Mouse (Mus musculus): ENCODE measurements around the gene Zfp704. TPM values are rescaled to one million over a fixed set of nuclear protein-coding genes. Genes with fewer than 3 reads are reported as not detected.
A peak's percentile ranks its signal among the peaks of the same experiment; 100 is the strongest.

Gene Zfp704
- total RNA-seq, 1 experiment from 2014 or later: 25.5 TPM

DNA sequence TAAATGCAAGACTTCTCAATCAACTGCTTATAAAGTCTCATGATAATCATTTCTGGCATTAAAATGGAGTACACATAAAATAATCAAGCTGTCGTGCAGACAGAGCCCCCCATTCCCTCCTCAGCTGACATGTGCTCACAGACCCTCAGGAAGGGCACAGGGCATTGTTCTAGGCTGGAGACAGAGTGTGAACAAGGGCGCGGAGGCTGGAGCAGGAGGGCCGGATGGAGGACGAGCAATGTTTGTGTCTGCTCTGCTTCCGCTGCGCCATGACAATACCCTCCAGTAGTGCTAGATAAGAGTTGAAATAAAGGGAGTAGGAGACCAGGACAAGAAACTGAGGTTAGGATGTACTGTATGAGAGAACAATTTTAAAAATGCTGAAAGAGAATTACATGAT is 46.3 kb downstream of the Zfp704 start:
- ATAC-seq (replicated peaks; ENCODE audit: low read depth, poor library complexity, severe bottlenecking): no peak

GRCm38 (mm10) chr3:9562649-9563328 is 47.1 kb downstream of the Zfp704 start:
- ATAC-seq (replicated peaks; ENCODE audit: low read depth, poor library complexity, severe bottlenecking): no peak

GRCm38 (mm10) chr3:9557778-9558560 is 51.9 kb downstream of the Zfp704 start:
- ATAC-seq (replicated peaks; ENCODE audit: low read depth, poor library complexity, severe bottlenecking): no peak

DNA sequence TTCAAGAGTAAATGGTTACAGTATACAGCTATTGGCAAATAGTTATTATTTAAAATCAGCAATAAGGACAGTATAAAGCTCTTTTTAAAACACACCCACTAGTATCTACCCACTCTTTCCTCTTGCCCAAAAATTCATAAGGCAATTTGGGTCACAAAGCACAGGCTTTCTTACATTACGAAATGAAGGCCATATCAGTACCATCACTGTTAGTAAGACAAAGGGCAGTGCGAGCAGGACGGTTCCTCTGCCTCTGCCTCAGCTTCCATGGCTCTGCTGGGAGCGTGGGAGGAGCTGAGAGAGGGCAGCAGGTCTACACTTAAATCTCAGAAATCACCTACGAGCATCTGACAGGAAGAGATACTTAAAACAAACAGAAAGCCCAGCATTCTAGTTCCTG is 53.7 kb downstream of the Zfp704 start:
- peak; percentile 36; the same call in 1 of the 2 replicates for ATAC-seq (replicated peaks; ENCODE audit: low read depth, poor library complexity, severe bottlenecking)

DNA sequence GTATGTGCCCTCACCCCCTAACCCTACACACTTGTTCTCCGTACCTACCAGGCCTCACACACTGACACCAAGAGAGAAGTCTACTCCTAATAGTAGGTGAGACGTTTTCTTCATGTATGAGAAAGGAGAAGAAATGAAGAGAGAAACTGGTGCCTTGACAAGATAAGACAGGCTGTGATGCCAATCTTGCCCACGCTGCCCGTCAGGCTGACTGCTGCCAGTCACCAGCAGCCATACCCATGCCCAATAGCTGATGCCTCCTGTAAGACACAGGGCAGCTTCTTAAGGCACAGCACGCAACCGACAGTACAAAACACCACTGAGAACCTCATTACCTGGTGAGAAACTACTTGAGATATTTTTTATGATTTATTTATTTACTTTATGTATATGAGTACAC is 55.0 kb downstream of the Zfp704 start:
- ATAC-seq (replicated peaks; ENCODE audit: low read depth, poor library complexity, severe bottlenecking): no peak; the same call in 1 of the 2 replicates

DNA sequence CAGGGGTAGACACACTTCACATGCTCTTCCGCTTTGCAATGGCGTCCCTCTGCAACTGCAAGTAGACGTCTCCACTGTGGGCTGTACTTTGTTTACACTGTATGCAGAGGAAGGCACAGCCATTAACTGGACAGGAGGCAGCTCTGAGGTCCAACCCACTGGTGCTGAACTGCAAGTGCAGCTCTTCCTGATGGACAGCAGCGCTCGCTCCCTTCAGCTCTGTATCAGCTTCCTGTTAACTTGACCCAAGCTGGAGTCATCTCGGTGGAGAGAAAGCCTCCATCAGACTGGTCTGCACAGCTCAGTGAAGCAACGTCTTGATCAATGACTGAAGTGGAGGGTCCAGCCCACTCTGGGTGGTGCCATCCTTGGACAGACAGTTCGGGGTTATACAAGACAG is 57.6 kb downstream of the Zfp704 start:
- ATAC-seq (replicated peaks; ENCODE audit: low read depth, poor library complexity, severe bottlenecking): no peak

DNA sequence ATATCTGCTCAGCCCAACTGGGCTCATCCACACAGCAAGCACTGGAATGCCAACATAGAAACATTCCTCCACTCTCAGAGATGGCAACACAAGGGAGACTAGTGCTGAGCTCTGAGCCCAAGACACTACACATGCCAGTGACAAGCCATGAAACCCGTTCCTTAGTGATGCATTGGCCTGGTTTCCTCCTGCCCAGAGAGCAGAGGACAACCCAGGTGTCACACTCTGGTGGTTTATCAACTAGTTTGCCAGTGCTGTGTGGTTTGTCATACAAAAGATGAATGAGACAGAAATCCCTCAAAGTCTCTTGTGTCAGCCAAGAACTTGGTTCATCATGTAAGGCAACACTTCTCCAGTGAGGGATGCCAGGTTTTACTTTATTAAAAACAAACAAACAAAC is 59.0 kb downstream of the Zfp704 start:
- ATAC-seq (replicated peaks; ENCODE audit: low read depth, poor library complexity, severe bottlenecking): no peak

DNA sequence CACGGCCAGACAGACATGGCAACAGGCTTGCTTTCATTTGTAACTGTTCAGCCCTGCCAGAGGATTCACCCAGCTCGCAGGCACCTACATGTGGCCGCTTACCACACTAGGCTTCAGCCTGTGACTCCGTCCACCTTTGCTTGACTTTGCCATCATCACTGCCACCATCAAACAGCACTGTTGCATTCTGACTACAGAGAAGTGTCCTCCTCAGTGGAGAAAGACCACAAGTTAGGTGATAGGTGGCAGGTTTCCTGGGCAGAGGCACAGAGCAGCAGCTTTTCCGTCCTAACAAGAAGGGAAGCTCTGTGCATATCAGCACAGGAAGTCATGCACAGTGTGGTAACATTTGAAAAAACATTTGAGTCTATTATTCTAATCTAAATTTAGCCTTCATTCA is 60.1 kb downstream of the Zfp704 start:
- ATAC-seq (replicated peaks; ENCODE audit: low read depth, poor library complexity, severe bottlenecking): peak; percentile 77

DNA sequence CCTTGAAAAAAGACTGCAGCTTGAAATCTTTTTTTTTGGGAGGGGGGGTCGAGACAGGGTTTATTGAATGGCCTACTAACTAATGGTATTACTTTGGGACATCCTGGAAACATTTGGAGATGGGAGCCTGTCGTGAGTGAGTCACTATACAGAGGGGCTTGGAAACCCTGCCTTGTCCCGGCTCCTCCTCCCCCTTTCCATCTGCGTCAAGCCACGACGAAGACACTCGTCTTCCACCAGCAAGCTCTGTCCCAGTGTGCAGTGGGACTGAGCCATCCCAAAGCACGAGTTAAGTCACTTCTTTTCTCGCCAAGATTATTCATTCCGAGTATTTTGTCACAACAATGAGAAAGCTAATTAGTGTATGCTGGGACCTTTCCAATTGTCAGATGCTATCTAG is 61.7 kb downstream of the Zfp704 start:
- ATAC-seq (replicated peaks; ENCODE audit: low read depth, poor library complexity, severe bottlenecking): no peak

DNA sequence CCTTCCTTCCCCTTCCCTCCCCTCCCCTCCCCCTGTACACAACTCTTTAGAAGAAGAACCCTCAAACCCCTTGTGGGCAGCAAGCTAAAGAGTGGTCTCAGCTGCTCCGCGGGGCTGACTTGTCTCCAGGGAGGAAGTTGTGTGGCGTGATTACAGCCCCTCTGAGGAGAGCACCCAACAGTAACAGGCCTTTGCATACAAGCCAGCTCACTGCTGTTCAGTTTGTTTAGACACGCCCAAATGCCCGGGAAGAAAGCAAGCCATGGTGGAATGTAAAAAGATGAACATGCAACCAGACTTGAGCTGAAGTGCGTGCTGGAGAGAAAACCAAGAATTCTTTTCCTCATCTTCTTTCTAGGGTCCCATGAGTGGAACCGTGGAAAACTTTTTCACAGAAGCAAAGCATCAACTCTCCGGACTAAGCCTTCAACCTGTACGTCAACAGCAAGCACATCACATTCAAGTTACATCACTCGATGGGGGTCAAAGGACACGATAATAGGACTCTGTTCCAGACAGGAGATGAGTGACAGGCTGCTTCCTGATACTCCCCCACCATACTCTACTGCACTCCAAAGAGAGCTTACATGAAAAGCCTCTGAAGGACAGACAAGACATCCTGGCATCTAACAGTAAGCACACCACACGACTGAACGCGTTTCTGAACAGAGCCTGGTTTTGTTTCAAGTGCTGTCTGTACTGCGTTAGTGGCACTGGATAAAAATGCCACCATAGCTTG is 62.8 kb downstream of the Zfp704 start:
- peak; percentile 61 for ATAC-seq (replicated peaks; ENCODE audit: low read depth, poor library complexity, severe bottlenecking)

DNA sequence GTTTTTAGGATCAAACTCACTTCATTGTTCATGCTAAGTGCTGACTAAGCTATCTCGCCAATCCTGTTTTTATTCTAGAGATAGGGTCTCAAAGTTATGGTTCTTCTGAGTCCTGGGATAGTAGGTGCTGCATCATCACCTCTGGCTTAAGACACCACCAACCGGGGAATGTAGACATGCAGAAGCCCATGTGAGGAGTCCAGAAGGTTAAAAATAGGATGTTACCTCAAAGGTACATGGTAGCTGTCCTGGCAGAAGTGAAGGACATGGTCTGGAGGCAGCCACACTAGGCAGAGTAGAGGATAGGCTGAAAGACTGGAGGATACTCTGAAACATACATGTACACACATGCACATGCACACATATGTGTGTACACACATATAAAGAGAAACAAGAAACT is 65.5 kb downstream of the Zfp704 start:
- no peak for ATAC-seq (replicated peaks; ENCODE audit: low read depth, poor library complexity, severe bottlenecking)

DNA sequence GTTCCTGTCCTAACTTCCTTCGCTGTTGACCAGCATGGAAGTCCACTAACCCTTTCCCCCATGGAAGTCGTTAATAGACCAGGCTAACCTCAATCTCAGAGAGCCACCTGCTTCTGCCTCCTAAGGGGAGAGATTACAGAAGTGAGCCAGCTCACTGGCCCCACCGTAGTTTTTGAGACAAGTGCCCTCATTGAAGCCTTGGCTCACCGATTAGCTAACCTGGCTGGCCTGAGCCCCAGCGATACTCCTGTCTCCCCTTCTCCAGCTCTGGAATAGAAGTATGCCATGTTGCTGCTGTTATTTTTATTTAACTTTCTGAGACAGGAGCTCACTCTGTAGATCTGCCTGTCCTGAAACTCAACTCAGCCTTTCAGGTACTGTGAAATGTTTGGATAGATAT is 66.0 kb downstream of the Zfp704 start:
- ATAC-seq (replicated peaks; ENCODE audit: low read depth, poor library complexity, severe bottlenecking): no peak

DNA sequence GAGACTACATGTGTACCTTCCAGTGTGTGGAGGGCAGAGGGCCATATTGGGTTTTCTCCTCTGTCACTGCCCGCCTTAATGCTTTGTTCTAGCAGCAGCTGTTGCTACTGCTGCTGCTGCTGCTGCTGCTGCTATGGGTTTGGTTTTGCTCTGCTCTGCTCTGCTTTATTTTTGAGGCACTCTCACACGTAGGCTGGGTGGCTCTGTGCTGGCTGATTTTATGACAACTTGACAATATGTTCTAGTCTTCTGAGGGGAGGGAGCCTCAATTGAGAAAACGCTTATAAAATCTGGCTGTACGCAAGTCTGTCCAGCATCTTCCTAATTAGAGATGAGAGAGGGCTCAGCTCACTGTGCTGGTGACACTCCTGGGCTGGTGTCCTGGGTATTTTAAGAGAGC is 66.4 kb downstream of the Zfp704 start:
- ATAC-seq (replicated peaks; ENCODE audit: low read depth, poor library complexity, severe bottlenecking): no peak

GRCm38 (mm10) chr3:9541561-9541960 is 68.3 kb downstream of the Zfp704 start:
- no peak for ATAC-seq (replicated peaks; ENCODE audit: low read depth, poor library complexity, severe bottlenecking)

- ATAC-seq (replicated peaks; ENCODE audit: low read depth, poor library complexity, severe bottlenecking): no peak
Observed at GRCm38 (mm10) chr3:9538510-9538909, 71.4 kb downstream of the Zfp704 start.

DNA sequence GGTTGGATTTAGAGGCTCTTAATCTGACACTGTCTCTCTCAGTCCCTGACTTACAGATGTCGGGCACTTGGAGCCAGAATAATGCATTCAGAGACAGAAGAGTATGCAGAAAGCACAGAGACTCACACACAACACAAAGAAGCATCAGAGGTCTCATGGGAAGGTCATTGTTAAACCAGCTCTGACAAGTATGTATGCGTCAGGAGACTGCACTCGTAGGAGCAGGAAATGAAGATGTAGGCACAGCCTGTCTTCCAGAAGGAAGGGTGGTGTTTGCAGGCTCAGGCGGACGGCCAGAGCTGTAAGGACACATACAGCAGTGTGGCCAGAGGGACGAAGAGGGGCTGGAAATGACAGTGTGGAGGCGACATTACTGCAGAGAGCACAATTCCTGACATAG is 72.0 kb downstream of the Zfp704 start:
- ATAC-seq (replicated peaks; ENCODE audit: low read depth, poor library complexity, severe bottlenecking): no peak

DNA sequence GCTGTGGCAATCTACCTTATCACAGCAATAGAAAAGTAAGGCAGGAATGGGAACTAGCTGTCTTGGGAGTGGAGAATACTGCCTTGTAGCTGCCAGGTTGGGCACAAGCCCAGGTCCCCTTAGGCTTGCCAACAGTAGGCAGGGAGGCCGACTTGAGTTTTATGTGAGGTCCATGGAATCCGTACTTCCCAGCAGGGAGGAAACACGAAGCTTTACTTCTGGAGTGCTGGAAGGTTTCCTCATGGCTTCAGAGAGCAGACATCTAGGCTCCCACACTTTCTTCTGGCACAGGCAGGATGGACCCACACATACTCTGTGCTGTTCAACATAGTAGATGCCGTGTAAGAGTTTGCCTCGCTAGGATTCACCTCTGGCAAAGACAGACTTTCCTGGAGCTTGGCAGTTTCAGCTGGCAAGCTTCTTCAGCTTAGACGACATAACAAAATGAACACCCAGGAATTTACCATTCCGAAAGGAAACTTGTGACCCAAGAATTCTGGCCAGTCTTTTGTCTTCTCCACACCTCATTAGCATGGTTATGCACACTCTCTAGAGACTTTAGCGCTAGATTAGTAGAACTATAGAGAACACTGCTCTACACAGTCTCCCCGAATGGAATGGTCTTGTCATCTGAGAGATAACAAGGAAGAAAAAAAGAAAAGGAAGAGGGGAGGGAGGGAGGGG is 79.6 kb downstream of the Zfp704 start:
- no peak for ATAC-seq (replicated peaks; ENCODE audit: low read depth, poor library complexity, severe bottlenecking)

- ATAC-seq (replicated peaks; ENCODE audit: low read depth, poor library complexity, severe bottlenecking): peak; percentile 61
Observed at GRCm38 (mm10) chr3:9524429-9524828, 85.5 kb downstream of the Zfp704 start.

DNA sequence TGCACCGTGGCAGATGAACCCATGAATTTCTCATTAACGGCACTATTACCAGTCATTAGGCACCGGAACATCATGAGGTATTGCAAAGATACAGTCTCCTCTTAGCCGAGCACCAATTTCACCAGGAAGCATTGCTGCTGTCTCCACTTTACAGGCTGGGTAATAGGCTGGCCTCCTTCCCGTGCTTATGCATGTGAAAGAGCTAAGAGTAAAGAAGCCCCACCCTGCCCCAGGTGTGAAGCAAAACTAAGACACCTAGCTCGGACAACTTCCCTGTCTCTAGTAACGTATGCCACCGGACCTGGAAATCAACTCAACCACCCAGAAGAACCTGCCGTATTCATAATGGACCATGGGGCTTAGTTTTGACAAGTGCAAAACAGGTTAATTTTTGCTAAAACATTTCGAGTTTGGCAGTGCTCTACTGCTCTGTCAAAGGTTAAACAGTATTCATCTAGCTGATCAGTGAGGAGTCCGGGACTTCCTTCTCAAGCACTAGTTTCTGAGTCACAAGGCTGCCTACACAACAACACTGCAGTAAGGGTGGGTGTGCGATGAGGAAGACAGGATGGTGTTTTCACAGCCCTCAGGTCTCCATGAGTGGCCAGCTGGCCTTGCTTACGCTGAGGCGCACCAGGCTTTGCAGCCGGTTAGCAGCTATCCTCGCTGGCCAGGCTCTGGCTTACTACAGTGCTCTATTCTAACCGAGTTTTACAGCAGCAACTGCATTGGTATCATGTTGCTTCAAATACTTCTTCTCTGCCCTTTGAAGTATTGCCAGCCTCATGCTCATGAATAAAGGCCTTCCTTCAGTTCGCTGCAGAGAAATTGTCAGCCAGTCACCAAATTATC is 86.6 kb downstream of the Zfp704 start:
- no peak for ATAC-seq (replicated peaks; ENCODE audit: low read depth, poor library complexity, severe bottlenecking)

DNA sequence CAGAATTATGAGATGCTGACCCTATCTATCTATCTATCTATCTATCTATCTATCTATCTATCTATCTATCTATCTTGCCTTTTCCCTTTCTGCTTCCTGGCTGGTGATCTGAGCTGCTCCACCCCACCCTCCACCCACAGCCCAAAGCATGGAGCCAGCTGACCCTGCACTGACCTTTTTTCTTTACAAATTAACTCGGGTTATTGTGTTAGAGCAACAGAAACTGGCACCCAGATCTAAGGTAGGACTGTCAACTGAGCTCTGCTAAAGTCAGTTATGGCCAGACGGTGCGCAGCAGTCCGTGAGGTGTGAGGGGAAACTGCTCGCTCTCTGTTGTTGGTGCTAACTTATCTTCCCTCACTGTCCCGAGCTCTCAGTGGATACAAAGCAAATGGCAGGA is 87.9 kb downstream of the Zfp704 start:
- ATAC-seq (replicated peaks; ENCODE audit: low read depth, poor library complexity, severe bottlenecking): no peak

Data from common myeloid progenitor, adult 5-6 weeks (primary cell).